Mouse (Mus musculus) layer of hippocampus, adult 2 months (tissue): ENCODE measurements around the gene Nbl1. TPM values are rescaled to one million over a fixed set of nuclear protein-coding genes. Genes with fewer than 3 reads are reported as not detected.
A peak's percentile ranks its signal among the peaks of the same experiment; 100 is the strongest.

Source experiments
- DNase-seq, 2 experiments: peaks; one replicate each; pipeline ENCODE4 v3.0.0; 2022; ENCODE audit warnings: low spot score in 2 of 2
- H3K27ac ChIP-seq: fragments of 200-600 bp; 2 replicates; pipeline ENCODE4 v1.8.1; 2022
- H3K4me3 ChIP-seq: fragments of 200-600 bp; 2 replicates; pipeline ENCODE4 v1.8.1; 2022; ENCODE audit warnings: mild to moderate bottlenecking
- CTCF ChIP-seq: fragments of 200-600 bp; conservative IDR thresholded peaks from 2 replicates; pipeline ENCODE4 v1.8.1; 2022; ENCODE audit warnings: antibody characterized with exemption, mild to moderate bottlenecking, moderate library complexity
- long read RNA-seq, 2 experiments: library from polyadenylated mRNA; stranded (forward); transcript quantifications; one replicate each; pipeline ENCODE4 v2.0.0; 2021; ENCODE audit warnings: borderline mapping rate in 2 of 2
- total RNA-seq, 2 experiments: library from RNA; stranded (reverse); gene quantifications; 2 replicates each; pipeline ENCODE4 v1.2.3; 2021

Nbl1 gene
- 10 to 100 TPM; 84.4 to 89.9 TPM for total RNA-seq
- long read RNA-seq, experiment 1, transcript Nbl1-201 (4 exons, 1,793 nt) = major isoform, 48 of 92 reads
- long read RNA-seq, experiment 1, partial matches to known transcripts = 18 of 92 reads
- long read RNA-seq, experiment 1, other reads (novel, unspliced or antisense) = 26 of 92 reads
- long read RNA-seq, experiment 2, transcript Nbl1-201 (4 exons, 1,793 nt) = major isoform, 57 of 107 reads
- long read RNA-seq, experiment 2, partial matches to known transcripts = 1 of 107 reads
- long read RNA-seq, experiment 2, other reads (novel, unspliced or antisense) = 49 of 107 reads

GRCm38 (mm10) chr4:139092356-139093195 lies at the start of gene Nbl1:
Gene Nbl1 (minus strand): TSS chr4:139092993.
- Histone ChIP-seq H3K4me3 (peak within 1 kb of the TSS; percentile 65), H3K27ac (peak within 1 kb of the TSS; percentile 80; the same call in 1 of the 2 replicates)
- TF ChIP-seq CTCF = no peak
- no peak for DNase-seq

- no peak for DNase-seq
- Histone ChIP-seq H3K27ac (no peak overlapping the region), H3K4me3 (no peak overlapping the region)
- TF ChIP-seq CTCF = peak; percentile 48
Measured at GRCm38 (mm10) chr4:139141785-139142184, 49.0 kb upstream of the Nbl1 start.

GRCm38 (mm10) chr4:139140267-139140666 lies 47.5 kb upstream of the Nbl1 start:
- peak; percentile 37 for TF ChIP-seq CTCF
- Histone ChIP-seq H3K27ac (no peak overlapping the region), H3K4me3 (no peak overlapping the region)
- DNase-seq = no peak

GRCm38 (mm10) chr4:139136011-139136410 lies 43.2 kb upstream of the Nbl1 start:
- no peak overlapping the region for H3K27ac ChIP-seq
- no peak for DNase-seq
- no peak overlapping the region for H3K4me3 ChIP-seq
- TF ChIP-seq CTCF = no peak

- H3K27ac ChIP-seq = no peak overlapping the region
- no peak overlapping the region for H3K4me3 ChIP-seq
- DNase-seq = no peak
- no peak for TF ChIP-seq CTCF
Measured at GRCm38 (mm10) chr4:139133109-139133508, 40.3 kb upstream of the Nbl1 start.

- Histone ChIP-seq H3K4me3 (peak overlapping the region; percentile 91), H3K27ac (peak overlapping the region; percentile 99)
- TF ChIP-seq CTCF = no peak
- peak; percentile 7 to 15 for DNase-seq
Measured at GRCm38 (mm10) chr4:139131858-139132672, 39.3 kb upstream of the Nbl1 start.

GRCm38 (mm10) chr4:139130701-139131549 lies 38.1 kb upstream of the Nbl1 start, which contains the start of gene Minos1:
Gene Minos1 (minus strand): TSS chr4:139131113.
- peak within 1 kb of the TSS; percentile 91 for H3K4me3 ChIP-seq

GRCm38 (mm10) chr4:139129806-139130700 lies 37.3 kb upstream of the Nbl1 start:
- no peak for TF ChIP-seq CTCF
- peak in 1 of 2 experiments; percentile 13 for DNase-seq
- Histone ChIP-seq H3K27ac (peak overlapping the region; percentile 99), H3K4me3 (peak overlapping the region; percentile 91)

More at GRCm38 (mm10) chr4:139130701-139131549, 38.1 kb upstream of the Nbl1 start, which contains the start of gene Minos1:
- no peak for TF ChIP-seq CTCF
- H3K27ac ChIP-seq = peak within 1 kb of the TSS; percentile 99
- peak; percentile 97 for DNase-seq

GRCm38 (mm10) chr4:139126475-139126874 lies 33.7 kb upstream of the Nbl1 start:
- DNase-seq = no peak
- H3K27ac ChIP-seq = no peak overlapping the region
- H3K4me3 ChIP-seq = no peak overlapping the region
- peak; percentile 54 for TF ChIP-seq CTCF

- Histone ChIP-seq H3K4me3 (no peak overlapping the region), H3K27ac (no peak overlapping the region)
- TF ChIP-seq CTCF = no peak
- no peak for DNase-seq
Measured at GRCm38 (mm10) chr4:139124940-139125339, 32.1 kb upstream of the Nbl1 start.

GRCm38 (mm10) chr4:139122557-139122956 lies 29.8 kb upstream of the Nbl1 start:
- Histone ChIP-seq H3K27ac (no peak overlapping the region), H3K4me3 (no peak overlapping the region)
- no peak for DNase-seq
- TF ChIP-seq CTCF = no peak
